Mouse (Mus musculus) monocyte, adult 2 months (primary cell): ENCODE data around the gene Nsmce1.

Experiments used
- DNase-seq, 2 experiments: peaks; one replicate each; pipeline ENCODE4 v3.0.0; 2022; ENCODE audit warnings: low spot score in 2 of 2, low read depth in 1 of 2

Nsmce1 gene

DNA sequence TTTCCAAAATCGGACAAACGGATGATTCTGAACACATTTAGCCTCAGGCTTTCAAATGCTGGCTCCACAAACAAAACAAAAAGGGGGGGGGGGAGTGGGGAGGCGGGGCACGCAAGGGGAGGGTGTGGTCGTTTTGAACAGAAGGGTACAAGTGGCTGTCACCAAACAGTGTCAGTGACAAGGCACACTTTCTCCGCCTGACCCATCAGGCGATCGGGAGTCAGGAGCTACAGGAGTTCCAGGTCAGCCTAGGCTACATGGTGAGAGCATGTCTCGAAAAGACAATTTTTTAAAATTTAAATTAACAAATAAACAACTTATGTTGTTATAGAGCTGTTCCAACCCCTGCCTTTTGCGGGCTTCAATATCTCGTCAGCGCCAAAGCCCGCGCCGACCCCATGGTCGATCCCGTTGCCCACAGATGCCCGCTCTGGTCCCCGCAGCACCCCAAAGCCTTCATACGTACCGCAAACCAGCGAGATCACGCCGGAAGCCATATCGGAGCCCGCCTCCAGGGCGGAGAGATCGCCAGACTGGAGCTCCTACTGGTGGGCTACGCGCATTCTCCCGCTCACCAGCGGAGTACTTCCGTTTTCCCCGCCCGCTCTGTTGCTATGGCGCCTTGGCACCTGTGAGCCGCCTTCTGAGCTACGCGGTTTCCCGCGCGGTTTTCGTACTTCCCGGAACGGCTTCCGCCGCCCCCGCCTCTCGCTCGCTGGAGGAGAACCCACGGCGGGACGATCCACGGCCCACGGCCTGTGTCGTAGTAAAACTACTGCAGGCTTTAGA is at the start of gene Nsmce1:
Nsmce1 (minus strand) TSS at position 650 of the 789 bp plus-strand sequence.
- DNase-seq, result peak; percentile 87 to 88

DNA sequence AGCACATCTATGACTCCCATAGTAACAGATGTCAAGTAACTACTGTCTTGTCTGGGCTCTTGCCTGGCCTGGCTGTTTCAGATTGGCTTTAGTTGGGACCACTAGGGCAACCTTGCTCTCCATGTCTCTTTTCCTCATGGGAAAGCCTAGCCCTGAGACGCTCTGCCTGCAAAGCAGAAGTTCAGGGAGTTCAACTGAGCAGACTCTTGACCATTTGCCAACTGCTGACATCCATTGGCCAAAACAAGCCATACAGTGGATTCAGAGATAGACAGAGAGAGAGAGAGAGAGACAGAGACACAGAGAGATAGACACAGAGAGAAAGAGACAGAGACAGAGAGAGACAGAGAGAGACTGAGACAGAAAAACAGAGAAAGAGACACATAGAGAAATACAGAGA is 49.6 kb upstream of the Nsmce1 start:
- DNase-seq, result no peak

- DNase-seq, result no peak
Measured at GRCm38 (mm10) chr7:125539351-125539750, 48.0 kb upstream of the Nsmce1 start.

DNA sequence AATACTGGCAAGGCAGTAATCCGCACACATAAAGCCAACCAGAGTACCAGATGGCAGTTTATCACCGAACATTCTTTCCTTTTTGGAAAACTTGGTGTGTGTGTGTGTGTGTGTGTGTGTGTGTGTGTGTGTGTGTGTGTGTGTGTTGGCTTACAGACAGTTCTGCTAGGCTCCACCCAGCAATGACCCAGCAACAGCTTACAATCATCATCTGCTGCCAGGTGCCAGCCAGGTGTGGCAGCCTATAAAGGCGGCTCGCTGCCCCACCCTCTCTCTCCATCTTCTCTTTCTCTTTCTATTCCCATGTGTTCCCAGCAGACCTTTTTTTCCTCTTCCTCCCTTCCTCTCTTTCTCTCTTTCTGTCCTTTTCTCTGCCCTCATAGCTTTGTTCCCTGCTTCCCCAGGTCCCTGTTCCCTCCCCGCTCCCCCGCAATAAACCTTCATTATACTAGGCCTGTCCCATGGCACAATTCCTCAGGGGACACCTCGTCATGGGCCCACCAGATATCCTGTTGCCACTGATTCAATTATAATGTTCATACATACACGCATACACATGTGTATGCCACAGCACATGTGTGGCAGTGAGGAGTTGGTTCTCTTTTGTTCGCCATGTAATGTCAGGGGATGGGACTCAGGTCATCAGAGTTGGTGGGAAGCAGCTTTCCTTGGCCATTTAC is 36.6 kb upstream of the Nsmce1 start:
- no peak for DNase-seq

- no peak for DNase-seq
Measured at GRCm38 (mm10) chr7:125527186-125527585, 35.8 kb upstream of the Nsmce1 start.

DNA sequence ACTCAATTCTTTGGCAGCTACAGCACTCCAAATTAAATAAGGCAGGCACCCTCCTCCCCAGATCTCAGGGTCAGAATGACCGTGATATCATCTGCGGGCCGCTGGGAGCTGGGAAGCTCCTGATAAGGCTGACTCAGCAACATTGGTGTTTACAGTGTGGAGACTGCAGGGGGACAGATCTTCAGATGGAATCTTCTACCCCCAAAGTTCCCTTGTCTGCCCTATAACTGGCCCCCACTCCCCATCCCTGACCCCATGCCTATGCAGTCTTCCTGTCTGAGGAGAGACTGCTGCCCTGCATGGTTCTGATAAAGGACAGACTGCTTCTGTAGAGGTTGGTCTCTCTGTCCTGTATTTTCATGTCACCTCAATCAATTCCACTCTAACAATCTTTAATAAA is 31.7 kb upstream of the Nsmce1 start:
- DNase-seq, result no peak

DNA sequence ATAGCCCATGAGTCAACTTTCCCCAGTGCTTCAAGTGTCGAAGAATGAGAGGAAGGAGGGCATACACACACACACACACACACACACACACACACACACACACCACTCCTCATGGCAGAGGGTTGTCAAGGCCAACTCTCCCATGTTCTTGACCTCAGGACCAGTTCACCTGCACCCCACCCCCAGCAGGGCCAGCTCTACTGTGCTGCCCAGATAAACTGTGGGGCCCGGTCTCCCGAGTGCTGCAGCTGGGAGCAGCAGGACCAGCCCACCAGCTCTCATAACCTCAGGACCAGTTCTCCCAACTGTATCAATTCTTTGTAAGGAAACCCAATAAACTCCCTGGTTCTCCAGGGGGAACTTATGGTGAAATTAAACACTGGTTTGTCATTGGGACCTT is 28.3 kb upstream of the Nsmce1 start:
- DNase-seq, result no peak

DNA sequence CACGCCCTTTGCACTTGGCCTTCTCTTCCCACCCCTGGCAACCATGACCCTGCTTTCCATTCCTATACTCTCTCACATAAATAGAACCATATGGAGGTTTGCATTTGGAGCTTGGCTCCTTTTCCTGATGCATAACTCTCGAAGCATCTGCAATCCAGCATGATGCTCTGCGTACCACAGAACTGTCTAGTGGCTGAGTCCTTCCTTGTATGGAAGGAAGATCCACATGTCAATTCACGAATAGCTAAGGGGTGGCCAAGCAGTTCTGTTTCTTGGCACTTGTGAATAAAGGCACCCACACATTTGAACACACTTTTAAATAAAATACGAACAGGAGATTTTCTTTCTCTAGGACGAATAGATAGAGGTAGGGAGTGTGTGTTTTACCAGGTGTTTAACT is 26.1 kb upstream of the Nsmce1 start:
- DNase-seq, result no peak

DNA sequence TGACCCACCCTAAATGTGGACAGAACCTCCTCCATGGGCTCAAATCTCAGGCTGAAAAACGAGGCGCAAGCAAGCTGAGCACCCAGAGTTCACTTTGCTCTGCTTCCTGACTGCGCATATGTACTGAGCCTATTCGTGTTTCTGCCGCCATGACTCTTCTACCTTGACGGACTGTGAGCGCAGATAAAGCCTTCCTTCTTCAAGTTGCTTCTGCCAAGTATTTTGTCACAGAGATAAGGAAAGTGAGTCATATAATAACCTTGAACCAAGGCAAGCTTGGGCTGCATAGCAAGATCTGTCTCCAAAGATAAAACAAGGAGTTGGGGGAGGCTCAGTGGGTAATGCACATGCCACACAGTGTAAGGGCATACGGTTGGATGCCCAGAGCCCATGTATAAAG is 25.3 kb upstream of the Nsmce1 start:
- DNase-seq, result no peak

DNA sequence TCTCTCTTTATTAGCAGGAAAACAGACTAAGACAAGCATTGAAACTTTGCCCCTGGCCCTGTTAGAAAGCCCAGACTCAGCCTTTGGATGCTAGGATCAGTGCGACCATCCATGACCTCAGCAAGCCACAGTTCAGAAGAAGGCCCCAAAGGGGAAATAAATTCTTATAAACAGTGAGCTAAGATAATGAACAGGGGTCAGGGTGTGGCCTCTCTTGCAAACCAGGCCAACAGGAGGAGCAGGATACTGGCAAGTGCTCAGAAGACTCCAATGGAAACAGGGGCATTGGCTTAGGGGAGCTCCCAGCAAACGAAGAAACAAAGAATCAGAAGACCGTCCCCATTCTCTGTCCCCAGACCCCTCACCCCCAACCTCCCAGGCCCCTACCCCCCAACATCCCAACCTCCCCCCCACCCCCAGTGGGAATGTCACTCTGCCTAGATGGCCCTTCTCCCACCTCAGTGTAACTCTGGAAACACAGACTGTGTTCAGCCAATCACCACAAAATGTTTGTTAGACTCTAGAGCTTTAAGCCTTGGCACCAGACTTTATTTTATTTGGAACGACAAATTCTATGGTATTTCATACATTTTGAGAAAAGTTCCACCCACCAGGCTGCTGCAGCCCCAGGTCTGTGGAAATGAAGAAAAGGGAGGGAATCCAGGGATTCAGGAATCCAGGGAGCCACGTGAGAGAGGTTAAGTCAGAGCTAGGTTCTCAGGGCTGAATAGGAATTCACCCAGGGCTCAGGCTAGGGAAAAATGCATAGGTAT is 23.9 kb upstream of the Nsmce1 start:
- no peak for DNase-seq

DNA sequence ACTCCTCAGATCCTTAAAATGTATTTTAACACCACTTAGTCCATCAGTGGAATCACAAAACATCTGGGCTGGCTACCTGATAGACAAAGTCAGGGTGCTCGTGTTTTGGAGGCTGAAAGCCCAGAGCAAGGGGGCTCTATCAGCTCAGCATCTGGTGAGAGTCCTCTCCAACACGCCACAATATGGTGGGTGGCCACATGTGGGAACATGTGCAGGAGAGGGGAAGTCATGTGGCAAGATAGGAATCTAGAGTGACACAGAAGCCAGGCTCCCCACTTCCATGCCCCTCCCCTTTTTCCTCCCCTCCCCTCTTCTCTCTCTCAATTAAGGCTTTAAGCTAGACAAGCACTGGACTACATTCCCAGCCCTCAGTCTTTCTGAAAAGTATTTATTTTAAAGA is 20.5 kb upstream of the Nsmce1 start:
- no peak for DNase-seq

GRCm38 (mm10) chr7:125511432-125511831 is 20.0 kb upstream of the Nsmce1 start:
- no peak for DNase-seq

- no peak for DNase-seq
Measured at GRCm38 (mm10) chr7:125507279-125507678, 15.9 kb upstream of the Nsmce1 start.

DNA sequence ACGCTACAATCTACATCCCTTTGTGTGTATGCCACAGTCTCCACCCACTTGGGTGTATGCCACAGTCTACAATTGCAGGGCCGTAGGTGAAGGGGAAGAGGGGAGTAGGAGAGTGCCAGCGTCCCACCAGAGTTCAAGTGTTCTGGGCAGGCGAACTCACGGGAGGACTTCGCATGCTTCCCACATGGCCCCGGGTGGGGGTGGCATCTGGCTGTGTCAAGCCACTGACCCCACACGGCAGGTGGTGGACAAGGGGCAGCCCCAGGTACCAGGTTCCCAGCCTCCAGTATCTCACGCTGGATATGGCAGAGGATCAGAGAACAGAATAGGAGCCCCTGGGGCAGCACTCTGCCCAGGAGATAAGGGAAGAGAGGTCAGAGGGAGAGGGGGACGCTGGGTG is 14.2 kb upstream of the Nsmce1 start:
- DNase-seq, result no peak

DNA sequence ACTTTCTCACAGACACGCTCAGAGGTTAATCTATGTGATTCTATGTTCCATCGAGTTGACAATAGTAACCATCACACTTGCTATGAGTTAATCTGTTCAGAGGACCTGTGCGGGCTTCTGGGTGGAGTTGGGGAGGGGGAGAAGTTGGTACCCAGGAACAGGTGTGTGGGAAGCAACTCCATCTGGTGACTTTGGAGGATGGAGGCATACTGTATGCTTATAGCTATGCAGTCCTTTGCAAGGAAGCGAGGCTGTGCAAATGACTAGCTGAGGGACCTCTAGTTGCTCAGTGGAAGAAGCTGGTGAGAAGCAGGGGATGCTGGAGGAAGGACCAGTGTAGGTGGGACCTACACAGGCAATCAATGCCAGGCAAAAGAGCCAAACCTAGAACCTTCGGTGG is 13.2 kb upstream of the Nsmce1 start:
- DNase-seq, result no peak

DNA sequence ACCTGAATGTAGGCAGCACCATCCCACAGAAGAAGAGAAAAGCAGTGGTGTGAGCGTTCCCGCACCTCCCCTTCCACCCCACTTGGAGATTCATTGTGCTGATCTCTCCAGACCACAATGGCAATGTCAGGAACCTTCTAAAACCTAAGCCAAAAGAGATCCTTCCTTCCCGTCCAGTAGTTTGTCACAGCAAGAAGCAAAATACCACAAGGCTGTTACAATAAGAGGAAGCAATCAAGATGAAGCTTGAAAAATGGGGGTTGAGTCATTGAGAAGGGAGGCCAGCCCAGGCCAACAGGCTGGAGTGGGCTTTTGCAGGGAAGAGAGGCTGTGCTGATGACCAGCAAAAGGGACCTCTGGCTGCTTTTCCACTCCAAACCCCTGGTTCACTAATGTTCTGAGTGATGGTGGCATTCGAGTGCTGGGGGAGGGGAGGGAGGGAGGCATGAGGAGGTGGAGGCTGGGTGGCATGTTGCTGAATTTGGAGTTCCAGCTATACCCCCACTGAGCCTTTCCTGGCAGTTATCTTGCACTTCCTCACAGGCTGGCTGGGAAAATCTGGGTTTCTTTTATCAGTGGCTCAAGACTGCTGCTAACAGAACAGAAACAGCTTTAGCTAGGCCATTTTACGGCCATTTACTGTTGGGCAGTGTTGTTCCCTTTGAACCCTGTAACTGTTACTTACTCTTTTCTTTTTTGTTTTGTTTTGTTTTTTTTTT is 12.1 kb upstream of the Nsmce1 start:
- DNase-seq, result no peak

- no peak for DNase-seq
Measured at GRCm38 (mm10) chr7:125500879-125501278, 9.5 kb upstream of the Nsmce1 start.

DNA sequence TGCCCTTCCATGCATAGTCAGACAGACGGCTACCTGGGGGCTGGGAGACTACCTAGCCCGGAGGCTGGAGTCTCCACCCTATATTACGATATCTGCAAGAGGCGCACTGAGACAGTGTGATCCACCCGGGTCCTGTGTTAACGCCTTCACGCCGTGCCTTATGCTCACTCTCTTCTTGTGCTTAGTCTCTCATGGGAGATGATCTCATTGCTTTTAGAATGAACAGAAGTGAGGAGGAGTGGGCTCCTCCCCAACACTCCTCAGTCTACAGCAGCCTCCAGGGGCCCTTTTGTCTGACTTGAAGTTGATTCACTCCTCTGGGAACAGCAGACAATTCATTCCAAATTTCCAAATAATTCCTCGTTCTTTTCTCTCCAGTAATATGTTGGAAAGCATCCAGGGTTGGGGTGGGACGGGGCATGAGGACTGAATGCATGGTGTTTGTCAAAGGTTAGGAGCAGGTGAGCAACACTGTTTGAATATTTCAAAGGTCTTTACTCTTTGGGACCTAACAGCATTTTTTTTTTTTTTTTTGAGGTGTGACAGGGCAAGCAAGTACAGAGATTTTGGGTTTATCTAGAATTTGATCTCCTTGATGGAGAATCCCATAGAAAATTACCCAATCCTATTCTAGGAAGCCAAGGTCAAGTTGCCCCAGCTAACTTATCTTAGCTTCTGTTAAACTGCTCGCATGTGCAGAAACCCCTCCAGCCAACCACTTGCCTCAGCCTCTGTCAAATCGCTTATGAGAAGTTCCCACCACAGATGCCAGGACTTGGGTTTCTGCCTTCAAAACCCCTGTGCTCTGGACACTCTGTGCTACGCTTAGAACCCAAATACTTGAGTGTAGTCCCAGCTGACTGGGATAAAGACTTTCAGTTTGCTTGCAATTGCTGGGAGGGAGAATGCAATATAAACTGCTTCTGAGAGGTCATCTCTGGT is 8.8 kb upstream of the Nsmce1 start:
- DNase-seq, result no peak

DNA sequence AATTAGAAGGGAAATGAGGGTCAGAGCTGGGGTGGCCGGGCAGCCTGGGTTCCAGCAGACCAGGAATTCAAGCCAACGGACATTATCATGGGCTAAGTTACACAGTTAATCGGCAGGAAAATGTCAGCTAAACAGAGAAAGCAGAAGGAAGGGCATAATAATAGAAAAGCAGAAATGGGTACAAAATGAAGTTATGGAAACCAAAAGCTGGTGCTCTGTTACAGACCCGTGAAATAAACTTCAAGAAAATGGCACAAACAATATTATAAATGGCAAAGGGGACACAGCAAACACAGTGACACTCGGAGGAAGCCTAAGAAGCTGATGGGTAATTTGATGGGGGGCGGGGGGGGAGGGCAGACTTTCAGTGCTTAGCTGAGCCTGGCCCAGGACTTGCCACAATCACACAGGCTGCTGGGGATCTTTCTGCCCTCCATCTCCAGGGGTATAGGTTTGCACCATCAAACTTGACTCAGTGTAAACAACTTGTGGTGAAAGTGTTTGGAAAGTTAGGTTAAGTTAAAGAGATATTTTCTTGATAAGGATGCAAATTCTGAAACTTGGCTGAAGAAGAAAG is 4.6 kb upstream of the Nsmce1 start:
- no peak for DNase-seq

GRCm38 (mm10) chr7:125492551-125492950 is 1.2 kb upstream of the Nsmce1 start:
- no peak for DNase-seq
